Mouse (Mus musculus) C2C12 (cell line): ENCODE data around the gene Slc22a22.

Experiments used
- CEBPB ChIP-seq: IDR thresholded peaks from one replicate; pipeline ENCODE4 v1.6.1; 2011; ENCODE audit warnings: low read depth, mild to moderate bottlenecking, control low read depth, moderate library complexity
- CTCF ChIP-seq: IDR thresholded peaks from one replicate; pipeline ENCODE4 v1.5.1; 2011; ENCODE audit not compliant: control insufficient read depth, insufficient read depth, insufficient read length
- MYOG ChIP-seq: IDR thresholded peaks from one replicate; pipeline ENCODE4 v1.6.1; 2011; ENCODE audit not compliant: control insufficient read depth, insufficient read length; ENCODE audit errors: extremely low read depth

DNA sequence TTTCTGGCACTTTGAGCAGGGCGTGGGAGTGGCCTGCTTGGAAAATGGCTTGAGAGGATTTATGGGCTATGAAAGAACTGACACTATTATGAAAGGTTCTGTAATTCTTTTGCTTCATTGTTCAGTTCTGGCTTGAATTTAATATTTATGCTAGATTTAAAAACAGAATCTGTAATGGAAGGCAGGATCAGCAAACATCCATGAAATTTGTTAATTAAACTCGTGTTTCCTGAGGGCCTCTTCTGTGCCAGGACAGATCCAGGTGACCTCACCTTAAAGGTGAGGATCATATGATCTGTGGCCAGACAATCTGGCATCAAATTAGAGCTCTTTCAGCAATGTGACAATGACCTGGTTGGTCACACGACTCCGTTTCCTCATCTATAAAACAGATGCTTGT is 122.1 kb downstream of the Slc22a22 start:
- TF ChIP-seq CTCF, result no peak
- TF ChIP-seq CEBPB, result no peak
- TF ChIP-seq MYOG, result no peak
